Mouse (Mus musculus) hematopoietic multipotent progenitor cell, adult 10-12 weeks (in vitro differentiated cells): ENCODE measurements around the gene Gpr174. TPM values are rescaled to one million over a fixed set of nuclear protein-coding genes. Genes with fewer than 3 reads are reported as not detected.

Experiments used
- polyA plus RNA-seq: library from polyadenylated mRNA; stranded (reverse); fragments of >175 nt; gene quantifications from 2 replicates; pipeline ENCODE4 v1.2.3, GENCODE M21; 2012; ENCODE audit warnings: low replicate concordance

The Gpr174 gene
- 0.42 and 3.6 TPM in 2 replicates for polyA plus RNA-seq

DNA sequence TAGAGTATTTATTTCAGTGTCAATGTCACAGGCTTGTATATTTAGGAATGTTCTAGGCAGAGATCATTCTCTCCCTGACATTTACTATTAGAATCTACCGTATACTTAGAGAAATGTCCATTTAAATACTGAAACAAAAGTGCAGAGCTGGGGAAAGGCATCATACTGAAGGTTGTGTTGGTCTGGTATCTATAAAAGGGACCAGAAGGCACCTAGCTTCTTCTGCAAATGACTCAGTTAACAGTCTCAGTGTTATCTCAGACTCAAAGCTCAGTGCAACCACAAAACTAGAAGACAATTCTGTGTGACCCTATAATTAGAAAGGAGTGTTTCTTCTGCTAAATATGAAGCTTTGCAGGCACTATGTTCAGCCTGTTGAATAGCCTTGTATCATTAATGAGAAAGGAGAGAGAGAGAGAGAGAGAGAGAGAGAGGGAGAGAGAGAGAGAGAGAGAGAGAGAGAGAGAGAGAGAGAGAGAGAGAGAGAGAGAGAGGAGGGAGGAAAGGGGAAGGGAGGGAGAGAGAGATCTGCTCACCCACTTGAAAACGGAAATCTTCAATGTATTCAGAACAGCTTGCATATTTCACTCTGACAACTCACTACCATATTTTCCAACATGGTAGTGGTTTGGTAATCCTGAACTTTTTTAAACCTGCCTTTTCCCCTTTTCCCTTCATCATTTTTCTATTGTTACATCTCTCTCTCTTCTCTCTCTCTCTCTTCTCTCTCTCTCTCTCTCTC is at the start of gene Gpr174:
Gpr174 (plus strand) TSS at position 393 of the 742 bp plus-strand sequence.

Other genes starting within 250 kb of the Gpr174 start
- 1.8 and 4.1 TPM in 2 replicates for gene P2ry10, start 167.4 kb upstream of the Gpr174 start, polyA plus RNA-seq
- 1.7 and 2.4 TPM in 2 replicates for gene P2ry10b, start 107.0 kb upstream of the Gpr174 start, polyA plus RNA-seq
- 0.50 and 1.9 TPM in 2 replicates for gene Itm2a, start 147.5 kb downstream of the Gpr174 start, polyA plus RNA-seq